Mouse (Mus musculus): ENCODE data around the gene Pth1r.

GRCm38 (mm10) chr9:110741711-110742294 lies 5.1 kb downstream of the Pth1r start, which contains the start of gene Myl3:
- no peak for TF ChIP-seq FLI1 (IDR thresholded peaks at IDR 0.05; ENCODE audit: low read length)
- TF ChIP-seq GATA1 (IDR thresholded peaks at IDR 0.05; ENCODE audit: borderline replicate concordance, low read length): no peak

All from megakaryocyte, embryonic 14.5 days (primary cell).